Mouse (Mus musculus): Measurements from ENCODE around the gene P4hb.

DNA sequence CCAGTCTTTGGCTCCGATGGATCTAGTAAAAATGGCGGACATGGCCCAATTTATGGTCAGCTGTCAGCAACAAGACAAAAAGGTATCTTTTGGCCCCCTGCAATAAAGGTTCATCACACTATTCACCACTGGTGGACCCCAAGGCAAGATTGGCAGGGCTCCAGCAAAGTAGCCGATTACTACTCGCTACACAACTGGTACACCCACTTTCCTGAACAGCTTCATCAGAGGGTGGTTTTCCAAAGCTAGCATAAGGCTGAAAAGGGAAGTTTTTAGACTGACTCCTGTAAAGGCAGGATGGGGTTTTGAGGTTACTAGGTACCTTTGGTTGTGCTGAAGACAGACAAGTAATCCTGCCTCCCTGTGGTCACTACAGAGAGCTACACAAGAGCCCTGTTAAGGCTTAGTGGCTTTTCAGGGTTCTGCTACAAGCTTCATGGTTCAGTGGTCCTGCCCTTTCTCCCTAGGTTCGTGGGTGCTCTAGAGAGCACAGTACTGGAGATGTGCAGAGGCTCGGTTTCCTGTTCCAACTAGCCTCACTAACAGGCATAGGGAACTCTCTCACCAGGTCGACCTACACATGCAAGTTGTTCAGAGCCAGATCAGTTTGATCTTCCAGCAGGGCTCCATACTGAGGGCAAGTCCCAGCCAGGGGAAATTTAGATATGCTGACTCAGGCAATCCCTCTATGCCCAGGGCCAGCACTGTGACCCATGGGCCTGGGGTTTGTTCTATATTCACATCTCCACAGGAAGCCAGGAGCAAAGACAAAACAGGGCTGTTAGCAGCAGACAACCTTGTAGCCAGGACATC lies 4.4 kb upstream of the P4hb start:
- TF ChIP-seq CTCF (conservative IDR thresholded peaks at IDR 0.05; ENCODE audit: insufficient read depth, insufficient read length, low read depth, low read length) (peak; percentile 49; the same call in 1 of the 2 replicates), POLR2A (IDR thresholded peaks at IDR 0.05; ENCODE audit: low read depth, low read length) (no peak)

Measured in kidney, adult 2 months (tissue).